Mouse (Mus musculus) C2C12 (cell line): Measurements from ENCODE around the gene Necap2.

Experiments
- MYOG ChIP-seq: IDR thresholded peaks from one replicate; pipeline ENCODE4 v1.6.1; 2011; ENCODE audit not compliant: control insufficient read depth, insufficient read length; ENCODE audit errors: extremely low read depth
- USF1 ChIP-seq: IDR thresholded peaks from one replicate; pipeline ENCODE4 v1.6.1; 2011; ENCODE audit warnings: low read depth, mild to moderate bottlenecking, control low read depth, moderate library complexity

- TF ChIP-seq USF1: no peak
- TF ChIP-seq MYOG: no peak
These were observed 37.0 kb downstream of the Necap2 start for GRCm38 (mm10) chr4:141041117-141041516.
